Mouse (Mus musculus) heart, embryonic 16.5 days (tissue): ENCODE results near the gene Cipc. TPM values are rescaled to one million over a fixed set of nuclear protein-coding genes. Genes with fewer than 3 reads are reported as not detected.

Source experiments
- ATAC-seq: fragments of 200-750 bp; cut with Nextera tagmentation; replicated peaks from 2 replicates; pipeline ENCODE4 v1.8.0; 2017; ENCODE audit warnings: moderate number of reproducible peaks; ENCODE audit not compliant: insufficient read depth, low FRiP score; ENCODE audit errors: extremely low read depth
- H3K27ac ChIP-seq: fragments of 300-500 bp; sonication (generic); 2 replicates; pipeline ENCODE4 v1.5.1; 2014; ENCODE audit warnings: mild to moderate bottlenecking, low read length, control low read depth, moderate library complexity
- H3K27me3 ChIP-seq: fragments of 300-500 bp; sonication (generic); 2 replicates; pipeline ENCODE4 v1.6.1; 2014; ENCODE audit warnings: low read length, mixed read lengths; ENCODE audit not compliant: control insufficient read depth, insufficient read depth
- H3K36me3 ChIP-seq: fragments of 300-500 bp; sonication (generic); 2 replicates; pipeline ENCODE4 v1.6.1; 2014; ENCODE audit not compliant: control insufficient read depth, insufficient read depth
- H3K4me1 ChIP-seq: fragments of 300-500 bp; sonication (generic); 2 replicates; pipeline ENCODE4 v1.6.1; 2014; ENCODE audit warnings: low read length, mixed read lengths; ENCODE audit not compliant: control insufficient read depth, insufficient read depth
- H3K4me2 ChIP-seq: fragments of 300-500 bp; sonication (generic); 2 replicates; pipeline ENCODE4 v1.6.1; 2014; ENCODE audit warnings: low read depth, mild to moderate bottlenecking, control low read depth, low read length
- H3K4me3 ChIP-seq: fragments of 300-500 bp; sonication (generic); 2 replicates; pipeline ENCODE4 v1.5.1; 2014; ENCODE audit warnings: mild to moderate bottlenecking, control low read depth, low read length
- H3K9ac ChIP-seq: fragments of 300-500 bp; sonication (generic); 2 replicates; pipeline ENCODE4 v1.6.1; 2014; ENCODE audit warnings: low read length, control low read depth
- H3K9me3 ChIP-seq: fragments of 300-500 bp; sonication (generic); replicated peaks from 2 replicates; pipeline ENCODE4 v1.6.1; 2016; ENCODE audit warnings: low read length; ENCODE audit not compliant: control insufficient read depth
- WGBS: fragments of 180-500 bp; shearing (Covaris S2); extraction: QIAGEN DNeasy Blood & Tissue Kit; methylation state at CpG from one replicate; pipeline ENCODE4 v1.1.7; 2014; 5-methylcytosine and 5-hydroxymethylcytosine counted together
- polyA plus RNA-seq: library from polyadenylated mRNA; unstranded; fragments of >200 nt; fragmentation: Nextera tagmentation; extraction: Ambion mirVana; gene quantifications from 2 replicates; pipeline ENCODE4 v1.2.1, GENCODE M21; 2015

Cipc gene
- polyA plus RNA-seq, 1 experiment from 2014 or later: 25.9 TPM

- Histone ChIP-seq H3K27ac (no peak overlapping the region), H3K27me3 (peaks cover 14% of the 10 kb centered on the region), H3K36me3 (no peaks in the 10 kb centered on the region), H3K4me1 (peaks cover 31% of the 10 kb centered on the region), H3K9me3 (no peaks in the 10 kb centered on the region), H3K4me2 (no peak overlapping the region), H3K9ac (no peak overlapping the region), H3K4me3 (no peak overlapping the region)
- WGBS: 53% methylated on average over 10 of the region's 10 CpGs
- no peak for ATAC-seq
These were observed 28.9 kb downstream of the Cipc start for GRCm38 (mm10) chr12:86975761-86976160.

- H3K36me3 ChIP-seq: no peaks in the 10 kb centered on the region
- H3K27me3 ChIP-seq: peaks cover 21% of the 10 kb centered on the region
- no peak overlapping the region for H3K27ac ChIP-seq
- no peaks in the 10 kb centered on the region for H3K9me3 ChIP-seq
- H3K4me1 ChIP-seq: peaks cover 31% of the 10 kb centered on the region
- no peak overlapping the region for H3K4me2 ChIP-seq
- no peak overlapping the region for H3K4me3 ChIP-seq
- WGBS: 59% methylated on average over 6 of the region's 6 CpGs
- ATAC-seq: no peak
- no peak overlapping the region for H3K9ac ChIP-seq
These were observed 29.8 kb downstream of the Cipc start for GRCm38 (mm10) chr12:86976511-86977168.

GRCm38 (mm10) chr12:86977833-86978232 is 31.0 kb downstream of the Cipc start:
- ATAC-seq: no peak
- H3K4me2 ChIP-seq: no peak overlapping the region
- H3K27me3 ChIP-seq: peaks cover 30% of the 10 kb centered on the region
- no peak overlapping the region for H3K9ac ChIP-seq
- no peak overlapping the region for H3K4me3 ChIP-seq
- no peaks in the 10 kb centered on the region for H3K36me3 ChIP-seq
- H3K9me3 ChIP-seq: no peaks in the 10 kb centered on the region
- WGBS: 15% methylated on average over 15 of the region's 15 CpGs
- no peak overlapping the region for H3K27ac ChIP-seq
- H3K4me1 ChIP-seq: peaks cover 29% of the 10 kb centered on the region

GRCm38 (mm10) chr12:86981180-86981579 is 34.3 kb downstream of the Cipc start:
- no peak for ATAC-seq
- H3K4me1 ChIP-seq: peaks cover 10% of the 10 kb centered on the region
- no peaks in the 10 kb centered on the region for H3K9me3 ChIP-seq
- 22% methylated on average over 9 of the region's 9 CpGs for WGBS
- no peaks in the 10 kb centered on the region for H3K36me3 ChIP-seq
- no peak overlapping the region for H3K4me3 ChIP-seq
- H3K4me2 ChIP-seq: no peak overlapping the region
- H3K9ac ChIP-seq: no peak overlapping the region
- peaks cover 59% of the 10 kb centered on the region for H3K27me3 ChIP-seq
- no peak overlapping the region for H3K27ac ChIP-seq

GRCm38 (mm10) chr12:86983470-86984193 is 36.8 kb downstream of the Cipc start:
- no peak overlapping the region for H3K9ac ChIP-seq
- WGBS: 5% methylated on average over 28 of the region's 28 CpGs
- ATAC-seq: peak; percentile 75; the same call in 1 of the 2 replicates
- H3K9me3 ChIP-seq: no peaks in the 10 kb centered on the region
- H3K4me1 ChIP-seq: peaks cover 3% of the 10 kb centered on the region; the same call in 1 of the 2 replicates
- H3K27ac ChIP-seq: no peak overlapping the region
- H3K4me3 ChIP-seq: no peak overlapping the region
- H3K27me3 ChIP-seq: peaks cover 74% of the 10 kb centered on the region
- H3K36me3 ChIP-seq: no peaks in the 10 kb centered on the region
- H3K4me2 ChIP-seq: no peak overlapping the region

- Histone ChIP-seq H3K4me2 (no peak overlapping the region), H3K27ac (no peak overlapping the region), H3K4me1 (peaks cover 3% of the 10 kb centered on the region; the same call in 1 of the 2 replicates), H3K27me3 (peaks cover 76% of the 10 kb centered on the region), H3K9me3 (no peaks in the 10 kb centered on the region), H3K9ac (no peak overlapping the region), H3K4me3 (no peak overlapping the region), H3K36me3 (no peaks in the 10 kb centered on the region)
- 8% methylated on average over 6 of the region's 6 CpGs for WGBS
- no peak for ATAC-seq
These were observed 37.3 kb downstream of the Cipc start for GRCm38 (mm10) chr12:86984194-86984555.

GRCm38 (mm10) chr12:86986562-86986961 is 39.7 kb downstream of the Cipc start:
- Histone ChIP-seq H3K9me3 (no peaks in the 10 kb centered on the region), H3K27me3 (peaks cover 85% of the 10 kb centered on the region), H3K27ac (no peak overlapping the region), H3K9ac (no peak overlapping the region), H3K4me2 (no peak overlapping the region), H3K4me3 (no peak overlapping the region), H3K36me3 (no peaks in the 10 kb centered on the region), H3K4me1 (peaks cover 10% of the 10 kb centered on the region)
- WGBS: 58% methylated on average over 4 of the region's 4 CpGs
- no peak for ATAC-seq

- Histone ChIP-seq H3K27me3 (peaks cover 78% of the 10 kb centered on the region), H3K4me1 (peaks cover 10% of the 10 kb centered on the region), H3K27ac (no peak overlapping the region), H3K4me2 (no peak overlapping the region), H3K9ac (no peak overlapping the region), H3K36me3 (no peaks in the 10 kb centered on the region), H3K9me3 (no peaks in the 10 kb centered on the region), H3K4me3 (no peak overlapping the region)
- 36% methylated on average over 16 of the region's 16 CpGs for WGBS
- no peak for ATAC-seq
These were observed 41.4 kb downstream of the Cipc start for GRCm38 (mm10) chr12:86988227-86988626.

GRCm38 (mm10) chr12:86989378-86989777 is 42.5 kb downstream of the Cipc start:
- H3K9ac ChIP-seq: no peak overlapping the region
- peaks cover 68% of the 10 kb centered on the region for H3K27me3 ChIP-seq
- peaks cover 7% of the 10 kb centered on the region for H3K4me1 ChIP-seq
- ATAC-seq: no peak
- H3K36me3 ChIP-seq: no peaks in the 10 kb centered on the region
- no peak overlapping the region for H3K27ac ChIP-seq
- 10% methylated on average over 15 of the region's 15 CpGs for WGBS
- no peak overlapping the region for H3K4me2 ChIP-seq
- H3K4me3 ChIP-seq: no peak overlapping the region
- no peaks in the 10 kb centered on the region for H3K9me3 ChIP-seq
